Mouse (Mus musculus): ENCODE results near the gene Tagln3.
A peak's percentile ranks its signal among the peaks of the same experiment; 100 is the strongest.

Gene Tagln3

GRCm38 (mm10) chr16:45724061-45724741, at the start of gene Tagln3:
TSS of gene Tagln3 (minus strand) at chr16:45724608.
- DNase-seq, result peak; percentile 76

GRCm38 (mm10) chr16:45770914-45771313, 46.5 kb upstream of the Tagln3 start:
- no peak for DNase-seq

GRCm38 (mm10) chr16:45767853-45768640, 43.6 kb upstream of the Tagln3 start:
- no peak for DNase-seq

- no peak for DNase-seq
Observed at GRCm38 (mm10) chr16:45767434-45767833, 43.0 kb upstream of the Tagln3 start.

- DNase-seq, result no peak
Observed at GRCm38 (mm10) chr16:45765801-45766494, 41.5 kb upstream of the Tagln3 start.

- no peak for DNase-seq
Observed at GRCm38 (mm10) chr16:45765102-45765501, 40.7 kb upstream of the Tagln3 start.

- DNase-seq, result no peak
Observed at GRCm38 (mm10) chr16:45762859-45763505, 38.6 kb upstream of the Tagln3 start.

- no peak for DNase-seq
Observed at GRCm38 (mm10) chr16:45761425-45761824, 37.0 kb upstream of the Tagln3 start.

GRCm38 (mm10) chr16:45758726-45759269, 34.4 kb upstream of the Tagln3 start:
- no peak for DNase-seq

GRCm38 (mm10) chr16:45757421-45758078, 33.1 kb upstream of the Tagln3 start:
- DNase-seq, result no peak

- peak; percentile 47 for DNase-seq
Observed at GRCm38 (mm10) chr16:45756855-45757254, 32.4 kb upstream of the Tagln3 start.

- DNase-seq, result no peak
Observed at GRCm38 (mm10) chr16:45743591-45744144, 19.3 kb upstream of the Tagln3 start.

GRCm38 (mm10) chr16:45742615-45743476, 18.4 kb upstream of the Tagln3 start, which contains the start of gene Abhd10:
TSS of gene Abhd10 (minus strand) at chr16:45742955.
- DNase-seq, result peak; percentile 96

GRCm38 (mm10) chr16:45737880-45738279, 13.5 kb upstream of the Tagln3 start:
- no peak for DNase-seq

- no peak for DNase-seq
Observed at GRCm38 (mm10) chr16:45736724-45737123, 12.3 kb upstream of the Tagln3 start.

GRCm38 (mm10) chr16:45729163-45729562, 4.8 kb upstream of the Tagln3 start:
- DNase-seq, result no peak

GRCm38 (mm10) chr16:45724742-45725102, 314 bp upstream of the Tagln3 start:
- DNase-seq, result no peak

- DNase-seq, result no peak
Observed at GRCm38 (mm10) chr16:45723172-45723901, 1.1 kb downstream of the Tagln3 start.

- peak; percentile 52 for DNase-seq
Observed at GRCm38 (mm10) chr16:45722460-45722951, 1.9 kb downstream of the Tagln3 start.

All from layer of hippocampus, adult 9-11 months (tissue).